Mouse (Mus musculus) bone marrow macrophage, adult 2 months (primary cell): Measurements from ENCODE around the gene Gm20403.

Source experiments
- CTCF ChIP-seq: IDR thresholded peaks from 2 replicates; pipeline ENCODE4 v1.5.1; 2012; ENCODE audit warnings: low read depth, mild to moderate bottlenecking, low read length, moderate library complexity
- POLR2A ChIP-seq: IDR thresholded peaks from 2 replicates; pipeline ENCODE4 v1.6.1; 2012; ENCODE audit warnings: mild to moderate bottlenecking, low read depth, low read length, borderline replicate concordance

DNA sequence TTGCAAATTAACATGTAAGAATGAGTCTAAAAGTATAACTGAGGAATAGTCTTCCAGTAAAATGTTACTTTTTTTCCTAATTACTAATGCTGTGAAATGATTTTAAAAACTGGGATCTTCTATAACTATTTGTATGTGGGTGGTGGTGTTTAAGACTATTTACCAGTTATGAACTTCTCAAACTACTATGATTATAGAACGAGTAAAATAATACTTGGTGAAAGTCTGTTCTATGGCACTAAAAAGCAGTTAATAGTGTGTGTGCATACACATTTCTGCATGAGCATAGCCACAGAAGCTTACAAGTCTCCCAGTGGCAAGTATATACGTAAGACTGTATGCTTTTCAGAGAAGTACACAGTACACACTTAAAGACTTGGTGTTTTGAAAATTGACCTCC is 827 bp upstream of the Gm20403 start:
- TF ChIP-seq POLR2A (no peak), CTCF (no peak)
